ENCODE assay signal across 8 mouse cellular contexts in genomic region chr13:23368583-23369420, GRCm38 (mm10). TPM values are rescaled to one million over a fixed set of nuclear protein-coding genes. Genes with fewer than 3 reads are reported as not detected.
DNase-seq lines count a peak whose midpoint lies in the region; ATAC-seq lines count a peak whose summit lies in the region.

Gene Zfp322a, minus strand, starts transcription at chr13:23369208.

- peak within 1 kb of the TSS; percentile 92 for H3K27ac ChIP-seq in hindbrain, embryonic 14.5 days

- WGBS in hindbrain, embryonic 14.5 days = under 1% methylated on average over 55 of the region's 55 CpGs

- H3K9ac ChIP-seq in hindbrain, embryonic 14.5 days = peak within 1 kb of the TSS; percentile 77

- no peaks in the 10 kb centered on the region for H3K9me3 ChIP-seq in hindbrain, embryonic 14.5 days (ENCODE audit: control insufficient read depth, low read length)

- peak; percentile 98 for DNase-seq in R1 (ENCODE audit: low read depth, low spot score)
- DNase-seq in cerebellum, postnatal 25 days = peak; percentile 97
- DNase-seq in frontal cortex, postnatal 25 days (ENCODE audit: low spot score in 2 of 2) = peak; percentile 89 to 95
- DNase-seq in hindbrain, embryonic 14.5 days (ENCODE audit: low spot score) = peak; percentile 94
- DNase-seq in layer of hippocampus, postnatal 36 days = peak; percentile 95 to 98
- DNase-seq in lung, postnatal 36 days = peak; percentile 97
- peak; percentile 97 for DNase-seq in retina, postnatal 1 day
- DNase-seq in urinary bladder, adult 18-20 months (ENCODE audit: low spot score in 2 of 2) = peak; percentile 94 to 95

- H3K36me3 ChIP-seq in hindbrain, embryonic 14.5 days (replicated peaks; ENCODE audit: control insufficient read depth, insufficient read depth) = peaks cover 21% of the 10 kb centered on the region; the same call in 1 of the 2 replicates

- peak within 1 kb of the TSS; percentile 81 for H3K4me2 ChIP-seq in hindbrain, embryonic 14.5 days (replicated peaks)

- ATAC-seq in hindbrain, embryonic 14.5 days (ENCODE audit: low FRiP score) = peak; percentile 100

- H3K4me3 ChIP-seq in hindbrain, embryonic 14.5 days (replicated peaks; ENCODE audit: low read length) = peak within 1 kb of the TSS; percentile 69

- peaks cover 31% of the 10 kb centered on the region for H3K4me1 ChIP-seq in hindbrain, embryonic 14.5 days (replicated peaks; ENCODE audit: control insufficient read depth, insufficient read depth, low read length)

- no peaks in the 10 kb centered on the region for H3K27me3 ChIP-seq in hindbrain, embryonic 14.5 days (ENCODE audit: control insufficient read depth, insufficient read depth, low read length)

RNA-seq across cellular contexts. Expression of gene Zfp322a, which starts in this region (rescaled TPM):
- polyA plus RNA-seq in hindbrain, embryonic 14.5 days (2014; fragmentation: Nextera tagmentation; extraction: Ambion mirVana) = 48.8 and 52.0 TPM in 2 replicates
- 10 to 100 TPM; 37.7 to 38.8 TPM for total RNA-seq in layer of hippocampus, postnatal 36 days (2021)

Comparison
In these comparisons a context has a peak if more than half of its experiments do, and no peak if none do; other contexts are left out.
1. Peak in every context shown above with its lines: DNase-seq, ATAC-seq, H3K4me3 ChIP-seq and H3K27ac ChIP-seq.